Mouse (Mus musculus): ENCODE data around the gene Rit1. TPM values are rescaled to one million over a fixed set of nuclear protein-coding genes. Genes with fewer than 3 reads are reported as not detected.
"Not testable (repeated sequence)": the region's sequence is repeated elsewhere in the genome, so short reads cannot be mapped to it uniquely, and the experiment has no call there.

The Rit1 gene
- polyA plus RNA-seq, 1 experiment = 71.7 TPM

DNA sequence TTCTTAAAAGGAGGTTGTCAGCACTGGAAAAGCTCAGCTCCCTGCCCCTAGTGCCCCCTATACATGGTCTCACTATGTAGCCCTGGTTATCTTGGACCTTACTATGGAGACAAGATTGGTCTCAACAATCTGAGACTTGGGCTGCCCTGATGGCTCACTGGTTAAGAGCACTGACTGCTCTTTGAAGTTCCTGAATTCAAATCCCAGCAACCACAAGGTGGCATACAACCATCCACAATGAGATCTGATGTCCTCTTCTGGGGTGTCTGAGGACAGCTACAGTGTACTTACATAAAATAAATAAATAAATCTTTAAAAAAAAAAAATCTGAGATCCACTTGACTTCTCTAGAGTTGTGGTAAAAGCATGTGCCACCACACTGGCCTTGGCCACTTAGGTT is 21.1 kb upstream of the Rit1 start:
- no peak overlapping the region for H3K4me3 ChIP-seq (replicated peaks; ENCODE audit: extremely low read depth, low read depth, low read length)
- H3K4me1 ChIP-seq (ENCODE audit: control insufficient read depth, insufficient read depth, low read length) = no peaks in the 10 kb centered on the region
- no peak for DNase-seq
- TF ChIP-seq CTCF (IDR thresholded peaks at IDR 0.05; ENCODE audit: insufficient read depth, low read length) (no peak), POLR2A (IDR thresholded peaks at IDR 0.05; ENCODE audit: borderline replicate concordance, extremely low read depth, low read depth, low read length) (no peak)

DNA sequence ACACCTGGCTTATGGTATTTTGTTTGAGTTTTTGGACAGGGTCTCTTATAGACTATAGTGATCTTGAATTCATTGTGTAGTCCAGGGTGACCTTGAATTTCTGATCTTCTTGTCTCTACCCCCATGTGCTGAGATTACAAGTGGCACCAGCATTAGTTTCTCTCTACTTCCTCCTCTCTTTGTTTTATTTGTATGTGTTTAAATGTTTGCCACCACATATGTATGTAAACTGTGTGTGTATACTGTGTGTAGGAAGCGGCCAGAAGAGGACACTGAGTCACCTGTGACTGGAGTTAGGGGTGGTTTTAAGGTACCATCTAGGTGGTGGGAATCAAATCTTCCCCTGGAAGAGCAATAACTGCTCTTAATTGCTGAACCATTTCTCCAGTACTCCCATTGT is 18.6 kb upstream of the Rit1 start:
- DNase-seq = no peak
- 94% methylated on average over 1 of the region's 1 CpGs for WGBS
- TF ChIP-seq POLR2A (IDR thresholded peaks at IDR 0.05; ENCODE audit: borderline replicate concordance, extremely low read depth, low read depth, low read length) (no peak), CTCF (IDR thresholded peaks at IDR 0.05; ENCODE audit: insufficient read depth, low read length) (no peak)
- H3K4me1 ChIP-seq (ENCODE audit: control insufficient read depth, insufficient read depth, low read length) = no peaks in the 10 kb centered on the region
- no peak overlapping the region for H3K4me3 ChIP-seq (replicated peaks; ENCODE audit: extremely low read depth, low read depth, low read length)

DNA sequence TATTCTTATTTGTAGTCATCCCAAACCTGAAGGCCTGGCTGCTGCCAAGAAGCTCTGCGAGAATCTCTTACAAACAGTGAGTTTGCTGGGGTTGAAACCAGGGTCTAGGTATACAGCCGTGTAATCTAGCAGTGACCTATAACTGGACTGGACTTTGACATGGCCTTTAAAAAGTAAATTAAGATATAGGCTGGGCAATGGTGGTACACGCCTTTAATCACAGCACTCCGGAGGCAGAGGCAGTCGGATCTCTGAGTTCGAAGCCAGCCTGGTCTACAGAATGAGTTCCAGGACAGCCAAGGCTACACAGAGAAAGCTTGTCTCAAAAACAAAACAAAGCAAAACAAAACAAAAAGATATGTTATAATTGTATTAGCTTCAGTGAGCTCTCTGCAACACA is 17.8 kb upstream of the Rit1 start:
- TF ChIP-seq POLR2A (IDR thresholded peaks at IDR 0.05; ENCODE audit: borderline replicate concordance, extremely low read depth, low read depth, low read length) = no peak
- TF ChIP-seq CTCF (IDR thresholded peaks at IDR 0.05; ENCODE audit: insufficient read depth, low read length) = no peak
- WGBS = 91% methylated on average over 6 of the region's 6 CpGs

DNA sequence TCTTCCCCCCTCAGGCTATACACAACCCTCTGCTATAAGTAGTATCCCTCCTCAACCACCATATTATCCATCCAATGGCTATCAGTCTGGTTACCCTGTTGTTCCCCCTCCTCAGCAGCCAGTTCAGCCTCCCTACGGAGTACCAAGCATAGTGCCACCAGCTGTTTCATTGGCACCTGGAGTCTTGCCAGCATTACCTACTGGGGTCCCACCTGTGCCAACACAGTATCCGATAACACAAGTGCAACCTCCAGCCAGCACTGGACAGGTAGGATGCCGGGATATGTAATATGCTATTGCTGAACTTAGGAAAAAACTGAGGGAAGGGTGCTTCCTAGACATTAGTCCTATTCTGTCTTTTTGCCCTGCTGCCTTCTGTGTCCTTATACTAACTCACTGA is 16.4 kb upstream of the Rit1 start:
- WGBS = 82% methylated on average over 3 of the region's 3 CpGs
- Histone ChIP-seq H3K4me3 (replicated peaks; ENCODE audit: extremely low read depth, low read depth, low read length) (no peak overlapping the region), H3K4me1 (ENCODE audit: control insufficient read depth, insufficient read depth, low read length) (no peaks in the 10 kb centered on the region)
- no peak for TF ChIP-seq POLR2A (IDR thresholded peaks at IDR 0.05; ENCODE audit: borderline replicate concordance, extremely low read depth, low read depth, low read length)
- no peak for TF ChIP-seq CTCF (IDR thresholded peaks at IDR 0.05; ENCODE audit: insufficient read depth, low read length)
- no peak for DNase-seq

More for the DNA sequence above, 17.8 kb upstream of the Rit1 start:
- DNase-seq = no peak
- Histone ChIP-seq H3K4me3 (replicated peaks; ENCODE audit: extremely low read depth, low read depth, low read length) (no peak overlapping the region), H3K4me1 (ENCODE audit: control insufficient read depth, insufficient read depth, low read length) (no peaks in the 10 kb centered on the region)

DNA sequence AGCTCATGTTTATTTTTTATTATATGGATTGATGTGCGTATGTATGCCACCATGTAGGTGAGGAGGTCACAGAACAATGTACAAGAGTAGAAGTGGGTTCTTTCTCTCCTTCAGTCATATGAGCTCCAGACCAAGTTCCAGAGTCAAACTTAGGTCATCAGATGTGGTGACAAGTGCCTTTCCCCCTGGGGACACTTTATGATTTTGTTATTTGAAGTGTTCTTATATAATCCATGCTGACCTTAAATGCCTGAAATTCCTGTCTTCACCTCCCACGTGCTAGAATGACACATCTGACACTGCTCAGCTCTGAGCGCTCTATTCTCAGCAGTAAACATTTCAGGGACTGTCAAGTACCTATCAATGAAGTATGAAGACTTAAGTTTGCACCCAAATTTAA is 15.4 kb upstream of the Rit1 start:
- DNase-seq = no peak
- Histone ChIP-seq H3K4me1 (ENCODE audit: control insufficient read depth, insufficient read depth, low read length) (no peaks in the 10 kb centered on the region), H3K4me3 (replicated peaks; ENCODE audit: extremely low read depth, low read depth, low read length) (no peak overlapping the region)
- WGBS = 53% methylated on average over 3 of the region's 3 CpGs
- no peak for TF ChIP-seq POLR2A (IDR thresholded peaks at IDR 0.05; ENCODE audit: borderline replicate concordance, extremely low read depth, low read depth, low read length)
- no peak for TF ChIP-seq CTCF (IDR thresholded peaks at IDR 0.05; ENCODE audit: insufficient read depth, low read length)

DNA sequence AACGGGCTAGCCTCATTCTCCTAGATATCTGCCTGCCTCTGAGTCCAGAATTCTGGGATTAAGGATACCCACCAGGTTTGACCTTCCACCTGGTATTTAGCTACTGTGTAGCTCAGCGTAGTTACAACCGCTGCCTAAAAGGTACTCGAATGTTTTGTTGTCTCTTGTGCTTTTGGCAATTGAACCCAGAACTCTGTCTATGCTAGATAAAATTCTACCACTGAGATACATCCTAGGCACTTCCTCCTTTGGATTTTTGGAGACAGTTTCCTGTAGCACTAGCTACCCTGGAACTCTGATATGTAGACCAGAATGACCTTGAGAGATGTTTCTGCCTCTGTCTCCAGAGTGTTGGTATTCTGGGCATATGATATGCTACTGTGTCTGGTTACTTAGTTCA is 2.9 kb upstream of the Rit1 start:
- DNase-seq = no peak
- WGBS = 92% methylated on average over 4 of the region's 4 CpGs
- TF ChIP-seq CTCF (IDR thresholded peaks at IDR 0.05; ENCODE audit: insufficient read depth, low read length) = no peak
- no peak for TF ChIP-seq POLR2A (IDR thresholded peaks at IDR 0.05; ENCODE audit: borderline replicate concordance, extremely low read depth, low read depth, low read length)
- H3K4me1 ChIP-seq (ENCODE audit: control insufficient read depth, insufficient read depth, low read length) = peaks cover 6% of the 10 kb centered on the region
- no peak overlapping the region for H3K4me3 ChIP-seq (replicated peaks; ENCODE audit: extremely low read depth, low read depth, low read length)

DNA sequence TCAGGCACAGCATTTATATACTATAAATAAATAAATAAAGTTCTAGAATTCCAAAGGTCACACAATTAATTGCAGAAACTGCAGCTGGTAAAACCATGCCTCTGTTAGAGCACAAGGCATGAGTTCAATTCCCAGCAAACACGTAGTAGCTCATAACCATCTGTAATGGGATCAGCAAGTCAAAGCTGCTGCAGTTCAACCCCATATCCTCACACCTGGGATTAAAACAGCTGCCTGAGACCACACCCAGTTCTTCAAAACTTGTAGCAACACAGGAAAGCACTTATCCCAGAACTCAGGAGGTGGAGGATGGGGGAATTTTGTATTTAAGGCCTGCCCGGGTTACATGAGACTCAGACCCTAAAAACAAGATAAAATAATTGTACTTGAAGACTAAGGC is 1.9 kb upstream of the Rit1 start:
- Histone ChIP-seq H3K4me3 (replicated peaks; ENCODE audit: extremely low read depth, low read depth, low read length) (no peak overlapping the region), H3K4me1 (ENCODE audit: control insufficient read depth, insufficient read depth, low read length) (peaks cover 16% of the 10 kb centered on the region)
- TF ChIP-seq CTCF (IDR thresholded peaks at IDR 0.05; ENCODE audit: insufficient read depth, low read length) (no peak), POLR2A (IDR thresholded peaks at IDR 0.05; ENCODE audit: borderline replicate concordance, extremely low read depth, low read depth, low read length) (no peak)
- WGBS = 72% methylated on average over 2 of the region's 2 CpGs
- DNase-seq = no peak

DNA sequence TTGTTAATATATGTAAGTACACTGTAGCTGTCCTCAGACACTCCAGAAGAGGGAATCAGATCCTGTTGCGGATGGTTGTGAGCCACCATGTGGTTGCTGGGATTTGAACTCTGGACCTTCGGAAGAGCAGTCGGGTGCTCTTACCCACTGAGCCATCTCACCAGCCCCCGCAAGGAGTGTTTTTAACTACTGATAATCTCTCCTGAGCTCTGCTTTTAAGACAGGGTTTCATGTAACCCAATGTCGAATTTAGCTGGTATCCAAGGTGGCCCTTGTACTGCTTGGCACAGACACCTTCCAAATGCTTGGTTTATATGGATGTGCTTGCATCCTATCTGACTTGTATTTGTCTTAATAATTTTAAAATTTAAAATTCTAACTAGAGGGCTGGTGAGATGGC is 922 bp upstream of the Rit1 start:
- peaks cover 16% of the 10 kb centered on the region for H3K4me1 ChIP-seq (ENCODE audit: control insufficient read depth, insufficient read depth, low read length)
- WGBS = 89% methylated on average over 5 of the region's 5 CpGs
- DNase-seq; H3K4me3 ChIP-seq (replicated peaks; ENCODE audit: extremely low read depth, low read depth, low read length): not testable (repeated sequence)

DNA sequence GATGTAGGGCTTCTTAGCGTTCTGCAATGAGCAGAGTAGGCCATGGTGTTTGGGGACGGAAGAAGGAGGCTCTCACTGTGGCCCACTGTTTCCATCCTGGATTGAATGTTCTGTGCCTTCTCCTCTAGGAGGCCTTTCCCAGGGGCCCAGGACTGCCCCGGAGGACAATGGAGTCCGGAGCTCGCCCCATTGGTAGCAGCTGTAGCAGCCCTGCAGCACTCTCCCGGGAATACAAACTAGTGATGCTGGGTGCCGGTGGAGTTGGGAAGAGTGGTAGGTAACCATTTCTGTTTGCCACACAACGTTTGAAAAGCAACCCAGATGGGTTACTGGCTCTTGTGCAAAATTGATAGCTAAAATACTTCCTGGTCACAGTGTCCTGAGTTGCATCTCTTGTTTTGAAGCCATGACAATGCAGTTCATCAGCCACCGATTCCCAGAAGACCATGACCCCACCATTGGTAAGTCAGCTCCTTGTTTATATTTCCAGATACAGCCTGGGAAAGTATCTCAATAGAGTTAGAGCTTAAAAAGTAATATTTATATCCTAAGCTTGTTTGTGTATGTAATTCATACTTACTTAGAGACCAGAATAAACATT is 660 bp downstream of the Rit1 start:
- peaks cover 16% of the 10 kb centered on the region for H3K4me1 ChIP-seq (ENCODE audit: control insufficient read depth, insufficient read depth, low read length)
- TF ChIP-seq POLR2A (IDR thresholded peaks at IDR 0.05; ENCODE audit: borderline replicate concordance, extremely low read depth, low read depth, low read length) = no peak
- TF ChIP-seq CTCF (IDR thresholded peaks at IDR 0.05; ENCODE audit: insufficient read depth, low read length) = no peak
- H3K4me3 ChIP-seq (replicated peaks; ENCODE audit: extremely low read depth, low read depth, low read length) = peak overlapping the region; percentile 83
- WGBS = 3% methylated on average over 9 of the region's 9 CpGs
- peak; percentile 50 for DNase-seq

DNA sequence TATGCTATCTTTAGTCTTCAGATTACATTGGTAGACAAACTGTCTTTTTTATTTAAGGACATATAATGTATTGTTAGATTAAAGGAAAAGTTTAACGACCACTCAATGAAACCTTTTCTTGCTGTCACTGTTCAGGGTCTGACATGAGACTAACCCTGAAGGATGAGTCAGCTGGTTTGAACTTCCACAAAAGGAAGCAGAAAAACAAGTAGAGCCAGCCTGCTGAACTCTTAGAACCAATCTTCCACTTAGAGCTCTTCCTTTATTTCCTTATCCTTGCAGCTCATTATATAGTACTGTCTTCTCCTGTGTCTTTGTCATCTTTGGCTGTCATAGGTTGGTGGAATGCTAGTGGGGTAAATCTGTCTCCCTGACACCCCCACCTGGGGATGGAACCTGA is 1.2 kb downstream of the Rit1 start:
- H3K4me3 ChIP-seq (replicated peaks; ENCODE audit: extremely low read depth, low read depth, low read length) = peak overlapping the region; percentile 4
- TF ChIP-seq CTCF (IDR thresholded peaks at IDR 0.05; ENCODE audit: insufficient read depth, low read length) = no peak
- TF ChIP-seq POLR2A (IDR thresholded peaks at IDR 0.05; ENCODE audit: borderline replicate concordance, extremely low read depth, low read depth, low read length) = no peak
- DNase-seq = no peak
- H3K4me1 ChIP-seq (ENCODE audit: control insufficient read depth, insufficient read depth, low read length) = peaks cover 16% of the 10 kb centered on the region
- WGBS = 4% methylated on average over 1 of the region's 1 CpGs

Data from lung, adult 2 months (tissue).